Mouse (Mus musculus) embryonic facial prominence, embryonic 14.5 days (tissue): ENCODE measurements around the gene Ces1d. TPM values are rescaled to one million over a fixed set of nuclear protein-coding genes. Genes with fewer than 3 reads are reported as not detected.

Experiments
- ATAC-seq: fragments of 200-750 bp; cut with Nextera tagmentation; 2 replicates; pipeline ENCODE4 v1.8.0; 2017; ENCODE audit warnings: low read depth, moderate number of reproducible peaks, moderate TSS enrichment
- DNase-seq: peaks from one replicate; pipeline ENCODE4 v3.0.0-alpha.2; 2015; ENCODE audit warnings: low spot score
- H3K27ac ChIP-seq: fragments of 300-500 bp; sonication (generic); replicated peaks from 2 replicates; pipeline ENCODE4 v1.5.1; 2014; ENCODE audit warnings: low read depth, mild to moderate bottlenecking, low read length, moderate library complexity
- H3K27me3 ChIP-seq: fragments of 300-500 bp; sonication (generic); replicated peaks from 2 replicates; pipeline ENCODE4 v1.6.1; 2014; ENCODE audit warnings: low read length; ENCODE audit not compliant: control insufficient read depth, insufficient read depth
- H3K36me3 ChIP-seq: fragments of 300-500 bp; sonication (generic); 2 replicates; pipeline ENCODE4 v1.6.1; 2014; ENCODE audit warnings: low read length, mixed read lengths; ENCODE audit not compliant: control insufficient read depth, insufficient read depth
- H3K4me1 ChIP-seq: fragments of 300-500 bp; sonication (generic); 2 replicates; pipeline ENCODE4 v1.6.1; 2014; ENCODE audit warnings: antibody characterized with exemption, low read length; ENCODE audit not compliant: control insufficient read depth, insufficient read depth
- H3K4me2 ChIP-seq: fragments of 300-500 bp; sonication (generic); 2 replicates; pipeline ENCODE4 v1.6.1; 2014; ENCODE audit warnings: low read depth, mild to moderate bottlenecking, low read length, moderate library complexity, mixed read lengths
- H3K4me3 ChIP-seq: fragments of 300-500 bp; sonication (generic); 2 replicates; pipeline ENCODE4 v1.5.1; 2014; ENCODE audit warnings: low read depth, mild to moderate bottlenecking, low read length
- H3K9ac ChIP-seq: fragments of 300-500 bp; sonication (generic); 2 replicates; pipeline ENCODE4 v1.6.1; 2014; ENCODE audit warnings: low read depth, mild to moderate bottlenecking, low read length, moderate library complexity, mixed read lengths
- H3K9me3 ChIP-seq: fragments of 300-500 bp; sonication (generic); 2 replicates; pipeline ENCODE4 v1.6.1; 2016; ENCODE audit warnings: low read length; ENCODE audit not compliant: control insufficient read depth
- WGBS: fragments of 180-500 bp; shearing (Covaris S2); extraction: QIAGEN DNeasy Blood & Tissue Kit; methylation state at CpG from one replicate; pipeline ENCODE4 v1.1.7; 2014; 5-methylcytosine and 5-hydroxymethylcytosine counted together
- polyA plus RNA-seq: library from polyadenylated mRNA; unstranded; fragments of >200 nt; fragmentation: Nextera tagmentation; extraction: Ambion mirVana; gene quantifications from 2 replicates; pipeline ENCODE4 v1.2.1, GENCODE M21; 2014

Gene Ces1d
- polyA plus RNA-seq, 1 experiment from 2014 or later, result 6.0 TPM

- H3K4me2 ChIP-seq, result no peak overlapping the region
- H3K4me1 ChIP-seq, result no peaks in the 10 kb centered on the region
- DNase-seq (no peak), ATAC-seq (no peak)
- no peaks in the 10 kb centered on the region for H3K9me3 ChIP-seq
- no peaks in the 10 kb centered on the region for H3K27me3 ChIP-seq
- H3K4me3 ChIP-seq, result no peak overlapping the region
- H3K27ac ChIP-seq, result no peak overlapping the region
- H3K36me3 ChIP-seq, result no peaks in the 10 kb centered on the region
- H3K9ac ChIP-seq, result no peak overlapping the region
- 82% methylated on average over 1 of the region's 1 CpGs for WGBS
Observed at GRCm38 (mm10) chr8:93122005-93122404, 75.6 kb downstream of the Ces1d start.

Other genes with a start within 250 kb of the Ces1d start
- 1.00 and 1.7 TPM in 2 replicates for gene Slc6a2, start 237.8 kb downstream of the Ces1d start, polyA plus RNA-seq
- gene Ces1a, start 149.6 kb downstream of the Ces1d start, polyA plus RNA-seq, result not detected in 2 replicates
- gene Ces1b, start 117.8 kb downstream of the Ces1d start, polyA plus RNA-seq, result 0.36 TPM in 1 of 2 replicates, not detected in the other
- gene Ces1c, start 66.6 kb downstream of the Ces1d start, polyA plus RNA-seq, result not detected in 2 replicates
- 0.17 TPM in 1 of 2 replicates, not detected in the other for gene Ces1e, start 31.8 kb upstream of the Ces1d start, polyA plus RNA-seq
- gene Ces1f, start 81.9 kb upstream of the Ces1d start, polyA plus RNA-seq, result 0.11 TPM in 1 of 2 replicates, not detected in the other
- not detected in 2 replicates for gene Ces1g, start 139.5 kb upstream of the Ces1d start, polyA plus RNA-seq
- gene Ces1h, start 181.9 kb upstream of the Ces1d start, polyA plus RNA-seq, result not detected in 2 replicates